In the genomic region with DNA sequence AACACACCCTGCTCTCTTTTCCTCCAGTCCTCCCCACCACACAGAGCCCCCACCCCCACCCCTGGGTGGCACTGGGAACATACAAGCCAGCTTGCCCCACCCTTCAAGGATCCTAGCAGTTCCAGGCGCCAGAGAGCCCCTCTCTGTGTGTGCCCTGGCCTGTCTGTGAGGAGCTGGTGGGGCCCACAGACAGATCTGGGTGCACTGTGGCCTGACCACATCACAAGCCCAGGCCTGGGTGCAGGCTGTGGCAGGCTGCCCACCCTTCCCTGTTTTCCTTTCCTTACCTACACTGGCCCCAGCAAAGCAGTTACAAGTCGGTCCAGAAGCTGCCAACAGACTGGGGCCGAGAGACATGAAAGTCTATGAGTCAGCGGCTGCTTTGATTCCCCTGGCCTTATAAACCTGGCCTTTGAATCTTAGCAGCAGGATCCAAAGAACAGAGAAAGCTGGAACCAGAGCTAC, we compare ENCODE assay signal across 10 mouse cellular contexts.
DNase-seq lines count a peak whose midpoint lies in the region; ATAC-seq and TF ChIP-seq lines count a peak whose summit lies in the region.
"Had no signal": no experiment of that assay in that cellular context is flagged by ENCODE, and none has a peak within 500 bp of the region (broad histone marks: within the 10 kb centered on the region; RNA-seq: fewer than 3 reads in every experiment).

No protein-coding gene starts in this region.

- H3K36me3 ChIP-seq in liver, adult 2 months (ENCODE audit: control insufficient read depth, insufficient read depth, low read length): no peaks in the 10 kb centered on the region
- no peaks in the 10 kb centered on the region for H3K36me3 ChIP-seq in liver, embryonic 12.5 days
- no peaks in the 10 kb centered on the region for H3K36me3 ChIP-seq in small intestine, adult 2 months (ENCODE audit: control insufficient read depth, insufficient read depth, low read length)
- no peaks in the 10 kb centered on the region for H3K36me3 ChIP-seq in heart, embryonic 12.5 days

- H3K79me2 ChIP-seq in liver, adult 2 months (ENCODE audit: control insufficient read depth, insufficient read depth, low read length): no peaks in the 10 kb centered on the region

- DNase-seq in liver, adult 2 months (ENCODE audit: extremely low read depth, low read depth, low spot score): peak; percentile 92
- peak; percentile 32 for DNase-seq in ZHBTc4 (ENCODE audit: low read depth, low spot score)
- DNase-seq in fibroblast of lung, adult 2 months (ENCODE audit: low read depth): peak; percentile 81
- DNase-seq: heart, adult 11 months had no signal

- TF ChIP-seq CTCF in liver, adult 2 months (IDR thresholded peaks at IDR 0.05; ENCODE audit: low read depth, low read length): no peak
- TF ChIP-seq CTCF in small intestine, adult 2 months (IDR thresholded peaks at IDR 0.05; ENCODE audit: extremely low read depth, insufficient read length, insufficient replicate concordance, low read depth, low read length): no peak

- no peaks in the 10 kb centered on the region for H3K27me3 ChIP-seq in liver, adult 2 months (ENCODE audit: control insufficient read depth, insufficient read depth, low read length)
- 0 out of 2 replicates have a peak, but pooled peaks cover 6% of the 10 kb centered on the region for H3K27me3 ChIP-seq in liver, embryonic 12.5 days (replicated peaks)
- H3K27me3 ChIP-seq in small intestine, adult 2 months (ENCODE audit: control insufficient read depth, insufficient read depth, low read length): no peaks in the 10 kb centered on the region
- H3K27me3 ChIP-seq in heart, embryonic 12.5 days (replicated peaks): no peaks in the 10 kb centered on the region; the same call in 1 of the 2 replicates

- WGBS in liver, adult 2 months: 25% methylated on average over 4 of the region's 4 CpGs
- WGBS in liver, embryonic 12.5 days (ENCODE audit: insufficient replicate concordance): 56% methylated on average over 4 of the region's 4 CpGs
- WGBS in small intestine, adult 2 months: 26% methylated on average over 4 of the region's 4 CpGs
- WGBS in heart, embryonic 12.5 days: 57% methylated on average over 4 of the region's 4 CpGs

- peak overlapping the region; percentile 36 for H3K9ac ChIP-seq in liver, adult 2 months (ENCODE audit: low read depth, low read length)
- H3K9ac ChIP-seq in liver, embryonic 12.5 days: no peak overlapping the region
- H3K9ac ChIP-seq in heart, embryonic 12.5 days: no peak overlapping the region

- TF ChIP-seq POLR2A in liver, adult 2 months (IDR thresholded peaks at IDR 0.05; ENCODE audit: extremely low read depth, insufficient read depth, low read length): no peak
- TF ChIP-seq POLR2A in small intestine, adult 2 months (IDR thresholded peaks at IDR 0.05; ENCODE audit: low read depth, low read length): no peak

- H3K4me3 ChIP-seq in liver, adult 2 months (ENCODE audit: insufficient read depth, low read depth, low read length): peak overlapping the region; percentile 34; the same call in 1 of the 2 replicates
- no peak overlapping the region for H3K4me3 ChIP-seq in liver, embryonic 12.5 days
- no peak overlapping the region for H3K4me3 ChIP-seq in small intestine, adult 2 months (ENCODE audit: low read depth, low read length)
- H3K4me3 ChIP-seq in heart, embryonic 12.5 days: no peak overlapping the region
- H3K4me3 ChIP-seq: megakaryocyte, embryonic 14.5 days had no signal

- peaks cover 12% of the 10 kb centered on the region for H3K4me1 ChIP-seq in liver, adult 2 months (ENCODE audit: control insufficient read depth, insufficient read depth, low read length)
- peaks cover 6% of the 10 kb centered on the region; the same call in 1 of the 2 replicates for H3K4me1 ChIP-seq in liver, embryonic 12.5 days
- peaks cover 23% of the 10 kb centered on the region for H3K4me1 ChIP-seq in small intestine, adult 2 months (ENCODE audit: control insufficient read depth, insufficient read depth, insufficient read length, low read length)
- peaks cover 25% of the 10 kb centered on the region for H3K4me1 ChIP-seq in heart, embryonic 12.5 days (replicated peaks)
- H3K4me1 ChIP-seq: megakaryocyte, embryonic 14.5 days had no signal

- no peaks in the 10 kb centered on the region for H3K9me3 ChIP-seq in liver, embryonic 12.5 days (replicated peaks)
- H3K9me3 ChIP-seq in heart, embryonic 12.5 days (replicated peaks): no peaks in the 10 kb centered on the region
- H3K9me3 ChIP-seq: megakaryocyte, embryonic 14.5 days had no signal

- peak overlapping the region; percentile 75 for H3K27ac ChIP-seq in liver, adult 2 months (replicated peaks; ENCODE audit: insufficient read depth, low read depth, low read length)
- H3K27ac ChIP-seq in liver, embryonic 12.5 days: no peak overlapping the region
- H3K27ac ChIP-seq in small intestine, adult 2 months (ENCODE audit: insufficient read depth, low read depth, low read length): peak overlapping the region; percentile 1; the same call in 1 of the 2 replicates
- no peak overlapping the region for H3K27ac ChIP-seq in heart, embryonic 12.5 days (ENCODE audit: poor library complexity, severe bottlenecking)

- ATAC-seq in liver, embryonic 12.5 days: no peak
- no peak for ATAC-seq in erythroblast, adult 5-6 weeks (replicated peaks; ENCODE audit: low FRiP score, poor library complexity, severe bottlenecking)
- ATAC-seq in CD4-positive, CD25-positive, alpha-beta regulatory T cell, adult 4 months: no peak
- ATAC-seq in heart, embryonic 12.5 days (ENCODE audit: insufficient number of reproducible peaks, low FRiP score): no peak

- no peak overlapping the region for H3K4me2 ChIP-seq in liver, embryonic 12.5 days
- no peak overlapping the region for H3K4me2 ChIP-seq in heart, embryonic 12.5 days

Comparison
In these comparisons a context has a peak if more than half of its experiments do, and no peak if none do; other contexts are left out.
1. H3K27ac ChIP-seq: peak in liver, adult 2 months (single experiment) and small intestine, adult 2 months (single experiment); none in liver, embryonic 12.5 days (single experiment) and heart, embryonic 12.5 days (single experiment).
2. DNase-seq: peak in every context shown above with its lines; median percentile 92 in liver, adult 2 months; 81 in fibroblast of lung, adult 2 months; 32 in ZHBTc4.